Mouse (Mus musculus): ENCODE results near the gene Kif2a. TPM values are rescaled to one million over a fixed set of nuclear protein-coding genes. Genes with fewer than 3 reads are reported as not detected.
A peak's percentile ranks its signal among the peaks of the same experiment; 100 is the strongest.

Gene Kif2a
- polyA plus RNA-seq, 1 experiment from 2014 or later: 33.2 TPM

GRCm38 (mm10) chr13:107031228-107031627 lies 9.3 kb upstream of the Kif2a start:
- H3K27me3 ChIP-seq (ENCODE audit: control insufficient read depth, insufficient read depth, low read length): no peaks in the 10 kb centered on the region
- no peak overlapping the region for H3K4me2 ChIP-seq (ENCODE audit: low read depth)
- H3K4me3 ChIP-seq (ENCODE audit: low read depth, low read length): no peak overlapping the region
- no peaks in the 10 kb centered on the region for H3K9me3 ChIP-seq (ENCODE audit: control insufficient read depth, low read length)
- H3K9ac ChIP-seq (ENCODE audit: low read length): no peak overlapping the region
- ATAC-seq (ENCODE audit: insufficient read depth, low FRiP score, low TSS enrichment): no peak
- no peak for DNase-seq (ENCODE audit: low spot score)
- no peaks in the 10 kb centered on the region for H3K36me3 ChIP-seq (ENCODE audit: control insufficient read depth, insufficient read depth, low read length)
- no peak overlapping the region for H3K27ac ChIP-seq (ENCODE audit: low read depth, low read length)
- no peaks in the 10 kb centered on the region for H3K4me1 ChIP-seq (ENCODE audit: control insufficient read depth, insufficient read depth, low read length)

- WGBS: 88% methylated on average over 4 of the region's 4 CpGs
- H3K9ac ChIP-seq (ENCODE audit: low read length): no peak overlapping the region
- no peak overlapping the region for H3K4me3 ChIP-seq (ENCODE audit: low read depth, low read length)
- H3K4me1 ChIP-seq (ENCODE audit: control insufficient read depth, insufficient read depth, low read length): no peaks in the 10 kb centered on the region
- DNase-seq (ENCODE audit: low spot score) (no peak), ATAC-seq (ENCODE audit: insufficient read depth, low FRiP score, low TSS enrichment) (no peak)
- no peaks in the 10 kb centered on the region for H3K27me3 ChIP-seq (ENCODE audit: control insufficient read depth, insufficient read depth, low read length)
- H3K27ac ChIP-seq (ENCODE audit: low read depth, low read length): no peak overlapping the region
- no peaks in the 10 kb centered on the region for H3K9me3 ChIP-seq (ENCODE audit: control insufficient read depth, low read length)
- H3K4me2 ChIP-seq (ENCODE audit: low read depth): no peak overlapping the region
- H3K36me3 ChIP-seq (ENCODE audit: control insufficient read depth, insufficient read depth, low read length): no peaks in the 10 kb centered on the region
Observed at GRCm38 (mm10) chr13:107027218-107027617, 5.3 kb upstream of the Kif2a start.

GRCm38 (mm10) chr13:107025663-107026062 lies 3.7 kb upstream of the Kif2a start:
- H3K27me3 ChIP-seq (ENCODE audit: control insufficient read depth, insufficient read depth, low read length): no peaks in the 10 kb centered on the region
- no peak overlapping the region for H3K4me2 ChIP-seq (ENCODE audit: low read depth)
- ATAC-seq (ENCODE audit: insufficient read depth, low FRiP score, low TSS enrichment): no peak
- H3K9me3 ChIP-seq (ENCODE audit: control insufficient read depth, low read length): no peaks in the 10 kb centered on the region
- 86% methylated on average over 3 of the region's 3 CpGs for WGBS
- H3K27ac ChIP-seq (ENCODE audit: low read depth, low read length): no peak overlapping the region
- DNase-seq (ENCODE audit: low spot score): no peak
- H3K9ac ChIP-seq (ENCODE audit: low read length): no peak overlapping the region
- no peak overlapping the region for H3K4me3 ChIP-seq (ENCODE audit: low read depth, low read length)
- no peaks in the 10 kb centered on the region for H3K4me1 ChIP-seq (ENCODE audit: control insufficient read depth, insufficient read depth, low read length)
- H3K36me3 ChIP-seq (ENCODE audit: control insufficient read depth, insufficient read depth, low read length): no peaks in the 10 kb centered on the region

- Histone ChIP-seq H3K27ac (ENCODE audit: low read depth, low read length) (peak overlapping the region; percentile 97), H3K9ac (ENCODE audit: low read length) (peak overlapping the region; percentile 91), H3K36me3 (ENCODE audit: control insufficient read depth, insufficient read depth, low read length) (no peaks in the 10 kb centered on the region), H3K4me3 (ENCODE audit: low read depth, low read length) (peak overlapping the region; percentile 88), H3K9me3 (ENCODE audit: control insufficient read depth, low read length) (no peaks in the 10 kb centered on the region), H3K4me2 (ENCODE audit: low read depth) (peak overlapping the region; percentile 64), H3K27me3 (ENCODE audit: control insufficient read depth, insufficient read depth, low read length) (no peaks in the 10 kb centered on the region), H3K4me1 (ENCODE audit: control insufficient read depth, insufficient read depth, low read length) (peaks cover 5% of the 10 kb centered on the region; the same call in 1 of the 2 replicates)
- peak; percentile 92 for ATAC-seq (ENCODE audit: insufficient read depth, low FRiP score, low TSS enrichment)
- DNase-seq (ENCODE audit: low spot score): peak; percentile 93
- WGBS: 1% methylated on average over 67 of the region's 97 CpGs
Observed at GRCm38 (mm10) chr13:107022266-107023171, 593 bp upstream of the Kif2a start.

GRCm38 (mm10) chr13:107019443-107019842 lies 2.5 kb downstream of the Kif2a start:
- 88% methylated on average over 2 of the region's 2 CpGs for WGBS
- Histone ChIP-seq H3K27me3 (ENCODE audit: control insufficient read depth, insufficient read depth, low read length) (no peaks in the 10 kb centered on the region), H3K4me3 (ENCODE audit: low read depth, low read length) (no peak overlapping the region), H3K4me1 (ENCODE audit: control insufficient read depth, insufficient read depth, low read length) (peaks cover 5% of the 10 kb centered on the region; the same call in 1 of the 2 replicates), H3K4me2 (ENCODE audit: low read depth) (no peak overlapping the region), H3K9ac (ENCODE audit: low read length) (no peak overlapping the region), H3K36me3 (ENCODE audit: control insufficient read depth, insufficient read depth, low read length) (no peaks in the 10 kb centered on the region), H3K9me3 (ENCODE audit: control insufficient read depth, low read length) (no peaks in the 10 kb centered on the region), H3K27ac (ENCODE audit: low read depth, low read length) (no peak overlapping the region)
- no peak for DNase-seq (ENCODE audit: low spot score)
- ATAC-seq (ENCODE audit: insufficient read depth, low FRiP score, low TSS enrichment): no peak

- ATAC-seq (ENCODE audit: insufficient read depth, low FRiP score, low TSS enrichment): no peak
- no peaks in the 10 kb centered on the region for H3K9me3 ChIP-seq (ENCODE audit: control insufficient read depth, low read length)
- H3K27ac ChIP-seq (ENCODE audit: low read depth, low read length): no peak overlapping the region
- no peak overlapping the region for H3K9ac ChIP-seq (ENCODE audit: low read length)
- no peaks in the 10 kb centered on the region for H3K27me3 ChIP-seq (ENCODE audit: control insufficient read depth, insufficient read depth, low read length)
- H3K4me1 ChIP-seq (ENCODE audit: control insufficient read depth, insufficient read depth, low read length): no peaks in the 10 kb centered on the region
- 77% methylated on average over 2 of the region's 2 CpGs for WGBS
- H3K4me2 ChIP-seq (ENCODE audit: low read depth): no peak overlapping the region
- H3K4me3 ChIP-seq (ENCODE audit: low read depth, low read length): no peak overlapping the region
- DNase-seq (ENCODE audit: low spot score): no peak
- no peaks in the 10 kb centered on the region for H3K36me3 ChIP-seq (ENCODE audit: control insufficient read depth, insufficient read depth, low read length)
Observed at GRCm38 (mm10) chr13:107013926-107014325, 8.0 kb downstream of the Kif2a start.

- Histone ChIP-seq H3K4me2 (ENCODE audit: low read depth) (no peak overlapping the region), H3K4me1 (ENCODE audit: control insufficient read depth, insufficient read depth, low read length) (no peaks in the 10 kb centered on the region), H3K4me3 (ENCODE audit: low read depth, low read length) (no peak overlapping the region), H3K9me3 (ENCODE audit: control insufficient read depth, low read length) (no peaks in the 10 kb centered on the region), H3K27ac (ENCODE audit: low read depth, low read length) (no peak overlapping the region), H3K9ac (ENCODE audit: low read length) (no peak overlapping the region), H3K36me3 (ENCODE audit: control insufficient read depth, insufficient read depth, low read length) (no peaks in the 10 kb centered on the region), H3K27me3 (ENCODE audit: control insufficient read depth, insufficient read depth, low read length) (no peaks in the 10 kb centered on the region)
- 95% methylated on average over 2 of the region's 2 CpGs for WGBS
- ATAC-seq (ENCODE audit: insufficient read depth, low FRiP score, low TSS enrichment) (no peak), DNase-seq (ENCODE audit: low spot score) (no peak)
Observed at GRCm38 (mm10) chr13:107011618-107012017, 10.3 kb downstream of the Kif2a start.

GRCm38 (mm10) chr13:107008174-107008573 lies 13.8 kb downstream of the Kif2a start:
- H3K27me3 ChIP-seq (ENCODE audit: control insufficient read depth, insufficient read depth, low read length): no peaks in the 10 kb centered on the region
- no peaks in the 10 kb centered on the region for H3K36me3 ChIP-seq (ENCODE audit: control insufficient read depth, insufficient read depth, low read length)
- no peak overlapping the region for H3K27ac ChIP-seq (ENCODE audit: low read depth, low read length)
- DNase-seq (ENCODE audit: low spot score) (no peak), ATAC-seq (ENCODE audit: insufficient read depth, low FRiP score, low TSS enrichment) (no peak)
- no peaks in the 10 kb centered on the region for H3K4me1 ChIP-seq (ENCODE audit: control insufficient read depth, insufficient read depth, low read length)
- H3K9ac ChIP-seq (ENCODE audit: low read length): no peak overlapping the region
- H3K4me2 ChIP-seq (ENCODE audit: low read depth): no peak overlapping the region
- no peaks in the 10 kb centered on the region for H3K9me3 ChIP-seq (ENCODE audit: control insufficient read depth, low read length)
- H3K4me3 ChIP-seq (ENCODE audit: low read depth, low read length): no peak overlapping the region
- 88% methylated on average over 4 of the region's 4 CpGs for WGBS

- no peak for ATAC-seq (ENCODE audit: insufficient read depth, low FRiP score, low TSS enrichment)
- WGBS: 89% methylated on average over 2 of the region's 2 CpGs
- no peaks in the 10 kb centered on the region for H3K9me3 ChIP-seq (ENCODE audit: control insufficient read depth, low read length)
Observed at GRCm38 (mm10) chr13:107003211-107003610, 18.7 kb downstream of the Kif2a start.

More at GRCm38 (mm10) chr13:107003211-107003610, 18.7 kb downstream of the Kif2a start:
- Histone ChIP-seq H3K27ac (ENCODE audit: low read depth, low read length) (no peak overlapping the region), H3K27me3 (ENCODE audit: control insufficient read depth, insufficient read depth, low read length) (no peaks in the 10 kb centered on the region), H3K4me2 (ENCODE audit: low read depth) (no peak overlapping the region), H3K36me3 (ENCODE audit: control insufficient read depth, insufficient read depth, low read length) (no peaks in the 10 kb centered on the region), H3K9ac (ENCODE audit: low read length) (no peak overlapping the region), H3K4me3 (ENCODE audit: low read depth, low read length) (no peak overlapping the region), H3K4me1 (ENCODE audit: control insufficient read depth, insufficient read depth, low read length) (no peaks in the 10 kb centered on the region)
- DNase-seq (ENCODE audit: low spot score): no peak
